Mouse (Mus musculus) bone marrow macrophage, adult 2 months (primary cell): Measurements from ENCODE around the gene Prss2. TPM values are rescaled to one million over a fixed set of nuclear protein-coding genes. Genes with fewer than 3 reads are reported as not detected.
"Not testable (repeated sequence)": the region's sequence is repeated elsewhere in the genome, so short reads cannot be mapped to it uniquely, and the experiment has no call there.

Experiments used
- H3K27ac ChIP-seq: 2 replicates; pipeline ENCODE4 v1.5.1; 2012; ENCODE audit warnings: low read depth, low read length; ENCODE audit not compliant: insufficient read depth
- H3K4me1 ChIP-seq: 2 replicates; pipeline ENCODE4 v1.6.1; 2012; ENCODE audit warnings: low read length; ENCODE audit not compliant: control insufficient read depth, insufficient read depth
- H3K4me3 ChIP-seq: 2 replicates; pipeline ENCODE4 v1.5.1; 2012; ENCODE audit warnings: mild to moderate bottlenecking, low read length, moderate library complexity; ENCODE audit not compliant: insufficient read depth
- CTCF ChIP-seq: IDR thresholded peaks from 2 replicates; pipeline ENCODE4 v1.5.1; 2012; ENCODE audit warnings: low read depth, mild to moderate bottlenecking, low read length, moderate library complexity
- POLR2A ChIP-seq: IDR thresholded peaks from 2 replicates; pipeline ENCODE4 v1.6.1; 2012; ENCODE audit warnings: mild to moderate bottlenecking, low read depth, low read length, borderline replicate concordance
- polyA plus RNA-seq: library from polyadenylated mRNA; stranded (reverse); fragments of >200 nt; gene quantifications from 2 replicates; pipeline ENCODE4 v1.2.4, GENCODE M21; 2012; ENCODE audit not compliant: missing spikeins, insufficient read depth, insufficient read length

Prss2 gene
- not detected in 2 replicates for polyA plus RNA-seq

- no peak within 1 kb of the TSS for H3K4me3 ChIP-seq
- no peak within 1 kb of the TSS for H3K27ac ChIP-seq
- no peaks in the 10 kb centered on the region; the same call in 1 of the 2 replicates for H3K4me1 ChIP-seq
- TF ChIP-seq POLR2A (no peak), CTCF (no peak)
These were observed at the start of gene Prss2 for GRCm38 (mm10) chr6:41521487-41521886. Gene Prss2 (plus strand): TSS chr6:41521787.

- no peak for TF ChIP-seq POLR2A
- no peak for TF ChIP-seq CTCF
- H3K4me3 ChIP-seq = no peak overlapping the region
- no peaks in the 10 kb centered on the region for H3K4me1 ChIP-seq
- no peak overlapping the region for H3K27ac ChIP-seq
These were observed 22.2 kb upstream of the Prss2 start for GRCm38 (mm10) chr6:41499374-41499773.

- no peaks in the 10 kb centered on the region for H3K4me1 ChIP-seq
- H3K27ac ChIP-seq = no peak overlapping the region
- TF ChIP-seq CTCF = no peak
- no peak for TF ChIP-seq POLR2A
- H3K4me3 ChIP-seq = no peak overlapping the region
These were observed 16.7 kb upstream of the Prss2 start for GRCm38 (mm10) chr6:41504915-41505314.

GRCm38 (mm10) chr6:41505323-41505722, 16.3 kb upstream of the Prss2 start:
- Histone ChIP-seq H3K27ac (no peak overlapping the region), H3K4me1 (no peaks in the 10 kb centered on the region), H3K4me3 (no peak overlapping the region)
- TF ChIP-seq POLR2A (no peak), CTCF (no peak)

GRCm38 (mm10) chr6:41518017-41518524, 3.5 kb upstream of the Prss2 start:
- Histone ChIP-seq H3K4me3 (no peak overlapping the region), H3K27ac (no peak overlapping the region), H3K4me1 (no peaks in the 10 kb centered on the region; the same call in 1 of the 2 replicates)
- TF ChIP-seq CTCF (no peak), POLR2A (no peak)

- no peak overlapping the region for H3K27ac ChIP-seq
- TF ChIP-seq CTCF = no peak
- TF ChIP-seq POLR2A = no peak
- no peaks in the 10 kb centered on the region for H3K4me1 ChIP-seq
- no peak overlapping the region for H3K4me3 ChIP-seq
These were observed 4.9 kb downstream of the Prss2 start for GRCm38 (mm10) chr6:41526453-41526852.

GRCm38 (mm10) chr6:41527402-41527801, 5.8 kb downstream of the Prss2 start:
- no peak overlapping the region for H3K4me3 ChIP-seq
- TF ChIP-seq POLR2A (no peak), CTCF (no peak)

GRCm38 (mm10) chr6:41529987-41530386, 8.4 kb downstream of the Prss2 start:
- not testable (repeated sequence) for H3K27ac ChIP-seq, H3K4me3 ChIP-seq, H3K4me1 ChIP-seq

More at GRCm38 (mm10) chr6:41527402-41527801, 5.8 kb downstream of the Prss2 start:
- no peaks in the 10 kb centered on the region for H3K4me1 ChIP-seq
- no peak overlapping the region for H3K27ac ChIP-seq

- H3K4me1 ChIP-seq = no peaks in the 10 kb centered on the region
- no peak overlapping the region for H3K4me3 ChIP-seq
- TF ChIP-seq POLR2A = no peak
- no peak for TF ChIP-seq CTCF
- H3K27ac ChIP-seq = no peak overlapping the region
These were observed 10.6 kb downstream of the Prss2 start for GRCm38 (mm10) chr6:41532181-41532580.

GRCm38 (mm10) chr6:41532687-41533284, 11.2 kb downstream of the Prss2 start:
- Histone ChIP-seq H3K4me3 (no peak overlapping the region), H3K27ac (no peak overlapping the region), H3K4me1 (no peaks in the 10 kb centered on the region)
- TF ChIP-seq CTCF = no peak
- no peak for TF ChIP-seq POLR2A
